Mouse (Mus musculus): ENCODE measurements at regions not wholly inside any gene's neighbourhood (a gene's known extent, or its start where the extent isn't known, plus 50 kb on each side); places are given as distances from the start of the nearest gene placed in this dataset.

DNA sequence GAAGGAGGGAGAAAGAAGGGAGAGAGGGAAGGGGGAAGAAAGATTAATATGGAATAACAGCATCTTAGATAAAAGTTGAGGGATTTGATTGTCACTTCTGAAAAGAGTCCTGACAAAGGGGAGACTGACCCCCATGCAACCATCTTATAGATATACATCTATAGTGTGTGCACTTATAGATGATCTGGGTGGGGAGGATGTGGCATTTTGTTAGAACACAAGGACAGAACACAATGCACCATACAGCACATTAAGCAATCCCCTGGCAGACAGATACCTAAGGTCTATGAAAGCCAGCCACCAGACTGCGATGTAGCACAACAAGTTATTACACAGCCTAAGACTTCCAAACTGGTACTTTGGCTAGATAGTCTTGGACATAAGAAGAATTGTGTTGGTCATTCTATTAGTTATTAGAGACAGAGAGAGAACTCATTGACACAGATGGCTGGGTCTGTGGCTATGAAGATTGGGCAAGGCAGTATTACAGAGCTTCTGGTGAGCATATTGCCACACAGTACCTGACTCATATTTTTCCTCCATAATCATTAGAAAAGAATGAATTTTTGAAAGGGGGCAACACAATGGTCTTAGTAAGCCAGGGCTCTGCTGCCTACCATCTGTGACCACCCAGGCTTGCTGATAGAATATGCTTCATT, 126.3 kb upstream of the Itgb1 start:
- no peak for DNase-seq
- intact Hi-C loops (cut with DNase I): no loop called here

DNA sequence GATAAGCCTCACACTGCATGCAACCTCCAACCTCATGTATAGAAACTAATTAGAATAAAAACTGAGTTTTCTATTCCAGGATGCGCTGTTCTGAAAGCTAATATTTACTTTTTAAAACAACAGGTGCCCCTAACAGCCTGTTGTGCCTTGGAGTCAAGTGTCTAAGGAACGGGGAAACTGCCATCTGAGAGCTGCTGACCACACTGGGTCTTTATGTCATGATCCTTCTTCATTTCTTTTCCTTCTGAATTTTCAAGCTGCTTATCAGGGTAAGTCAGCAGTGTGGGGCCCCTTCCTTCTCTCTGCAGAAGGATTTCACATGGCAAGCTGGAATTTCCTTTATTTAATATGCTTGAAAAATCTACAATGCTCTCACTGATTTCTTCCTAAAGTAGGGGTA, 125.0 kb upstream of the Itgb1 start:
- no peak for DNase-seq
- intact Hi-C loops (cut with DNase I): no loop called here

DNA sequence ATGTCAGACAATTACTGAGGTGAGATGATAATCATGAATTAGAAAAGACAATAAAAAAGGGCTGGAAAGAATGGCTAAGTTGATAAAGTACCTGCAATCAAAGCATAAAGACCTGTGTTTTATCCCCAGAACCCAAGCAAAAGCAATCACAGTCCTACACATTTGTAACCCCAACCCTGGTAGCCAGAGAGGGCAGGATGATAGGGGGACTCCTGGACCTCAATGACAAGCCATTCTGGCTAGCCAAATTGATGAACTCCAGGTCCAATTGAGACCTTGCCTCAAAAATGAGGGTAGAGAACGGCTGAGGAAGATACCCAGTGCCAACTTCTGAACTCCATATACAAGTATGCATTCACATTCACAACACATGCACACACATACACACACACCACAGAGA, 124.4 kb upstream of the Itgb1 start:
- intact Hi-C loops (cut with DNase I): no loop called here
- DNase-seq: no peak

DNA sequence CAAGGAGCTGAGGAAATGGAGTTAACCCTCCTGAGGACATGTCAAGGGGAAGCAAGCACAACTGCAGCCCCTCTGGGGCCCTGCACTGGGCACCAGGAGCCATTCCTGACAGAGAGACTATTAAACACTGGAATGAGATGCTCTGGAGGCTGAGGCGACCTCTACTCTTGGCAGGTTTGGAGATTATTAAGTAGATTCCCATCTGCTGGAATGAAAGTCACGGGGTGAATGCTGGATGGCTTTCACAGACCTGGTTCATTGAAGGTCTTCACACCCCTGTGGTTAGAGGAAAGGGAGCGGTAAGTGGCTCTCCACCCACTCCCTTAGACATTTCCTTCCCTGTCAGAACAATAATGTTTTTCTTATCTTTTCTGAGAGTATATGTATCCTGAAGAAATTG, 122.8 kb upstream of the Itgb1 start:
- DNase-seq: peak; percentile 15 to 16

DNA sequence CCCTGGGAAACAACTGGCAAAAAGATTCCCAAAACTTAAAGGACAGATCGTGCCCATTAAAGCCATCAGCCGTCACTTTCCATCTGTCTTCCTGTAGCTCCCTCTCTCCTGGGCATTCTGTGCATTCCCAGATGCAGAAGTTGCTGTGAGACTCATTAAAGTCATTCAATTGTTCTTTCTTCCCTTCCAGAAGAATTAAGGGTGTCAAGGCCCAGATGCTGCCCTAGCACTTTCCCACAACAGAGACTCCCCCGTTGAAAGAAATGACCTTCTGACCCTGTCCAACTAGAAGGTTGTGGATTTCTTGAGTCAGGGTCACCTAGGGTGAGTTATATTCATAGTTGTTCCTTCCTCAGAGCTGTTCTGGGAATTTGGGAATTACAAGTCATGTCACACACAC, 121.7 kb upstream of the Itgb1 start:
- peak in 1 of 2 experiments; percentile 14 for DNase-seq
- intact Hi-C loops (cut with DNase I): no loop called here

More for the DNA sequence above, 122.8 kb upstream of the Itgb1 start:
- intact Hi-C loops (cut with DNase I): no loop called here

DNA sequence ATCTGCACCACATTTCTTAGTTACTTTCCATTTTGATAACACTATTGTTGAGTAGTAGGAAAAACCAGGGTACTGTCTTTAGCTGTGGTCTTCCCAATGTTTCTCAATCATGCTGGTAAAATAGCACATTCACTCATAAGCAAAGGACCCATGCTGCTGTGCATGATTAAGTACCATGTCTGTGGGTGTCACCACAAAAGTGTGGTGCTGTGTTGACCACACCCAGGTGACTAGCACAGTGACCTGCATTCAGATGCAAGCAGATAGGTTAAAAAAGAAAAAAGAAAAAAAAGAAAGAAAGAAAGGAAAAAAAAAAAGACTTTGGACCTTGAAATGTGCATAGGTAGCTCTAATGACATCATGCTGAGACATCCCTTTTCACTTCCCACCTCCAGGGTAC, 113.2 kb upstream of the Itgb1 start:
- no peak for DNase-seq
- intact Hi-C loops (cut with DNase I): no loop called here

DNA sequence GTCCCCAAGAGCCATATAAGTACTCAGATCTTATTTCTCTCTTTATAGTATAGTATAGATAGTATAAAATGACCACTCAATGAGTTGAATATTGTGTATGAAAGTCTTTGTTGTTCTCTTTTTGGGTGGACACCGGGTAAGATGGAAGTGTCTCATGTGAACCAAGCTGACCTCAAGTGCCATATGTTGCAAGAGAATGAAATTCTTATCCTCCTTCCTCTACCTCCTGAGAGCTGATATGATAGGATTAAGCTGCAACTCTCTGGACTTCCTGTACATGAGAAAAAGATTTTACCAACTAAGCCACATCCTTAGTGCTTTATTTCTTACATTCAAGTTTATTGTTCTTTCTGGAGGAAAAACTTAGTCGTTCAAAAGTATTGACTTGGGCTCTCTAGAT, 91.3 kb upstream of the Itgb1 start:
- intact Hi-C loops (cut with DNase I): no loop called here
- DNase-seq: no peak

DNA sequence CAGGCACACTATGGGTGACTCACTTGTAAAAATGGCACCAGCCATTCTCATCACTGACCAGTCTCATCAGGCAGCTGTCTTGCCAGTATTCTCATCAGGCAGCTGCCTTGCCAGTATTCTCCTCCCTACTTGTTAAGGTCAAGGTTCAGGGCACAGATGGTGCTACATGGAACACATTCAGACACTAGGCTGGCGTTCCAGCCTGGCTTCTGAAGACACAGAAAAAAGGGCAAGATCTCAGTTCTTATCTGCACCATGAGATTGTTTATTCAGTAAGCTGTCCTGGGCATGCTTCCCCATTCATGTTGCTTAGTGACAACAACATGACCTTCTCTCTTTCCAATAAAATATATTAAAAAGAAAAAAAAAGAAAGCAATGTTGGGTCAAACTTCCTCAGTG, 90.7 kb upstream of the Itgb1 start:
- intact Hi-C loops (cut with DNase I): no loop called here
- DNase-seq: peak in 1 of 2 experiments; percentile 5

DNA sequence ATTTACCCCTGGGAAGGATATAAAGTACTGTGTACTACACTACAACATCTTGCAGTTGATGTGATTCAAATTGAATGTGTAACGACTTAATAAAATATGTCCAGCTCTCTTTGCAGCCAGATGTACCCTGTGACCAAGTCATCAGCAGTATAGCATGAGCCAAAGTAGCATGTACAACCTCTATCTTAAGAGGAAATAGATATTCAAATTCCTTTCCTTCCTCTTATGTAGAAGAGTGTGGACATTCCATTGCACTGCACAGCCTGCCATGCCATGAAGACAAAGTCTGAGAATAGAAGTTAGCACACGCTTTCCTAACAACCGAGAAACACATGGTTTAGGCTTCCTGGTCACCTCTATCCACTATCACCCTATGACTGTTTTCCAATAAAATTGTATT, 79.9 kb upstream of the Itgb1 start:
- no peak for DNase-seq
- intact Hi-C loops (cut with DNase I): no loop called here

DNA sequence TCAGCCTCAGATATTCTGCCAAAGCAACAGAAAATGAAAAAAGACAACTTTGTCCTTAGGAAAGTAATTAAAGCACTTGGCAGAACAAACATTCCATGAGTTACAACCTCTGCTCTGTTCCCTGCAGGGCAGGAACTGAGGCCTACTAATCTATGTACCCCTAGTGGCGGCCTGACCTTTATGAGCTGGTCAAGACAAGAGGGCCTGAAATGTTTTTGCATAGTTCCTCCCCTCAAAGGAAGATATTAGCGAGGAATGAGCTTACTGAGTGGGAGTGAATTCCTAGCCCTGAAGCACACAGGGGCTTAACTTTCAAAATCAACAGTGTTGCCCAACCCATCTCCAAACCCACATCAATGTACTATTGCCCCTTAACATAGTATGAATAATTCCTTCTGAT, 76.6 kb upstream of the Itgb1 start:
- intact Hi-C loops (cut with DNase I): no loop called here
- no peak for DNase-seq

DNA sequence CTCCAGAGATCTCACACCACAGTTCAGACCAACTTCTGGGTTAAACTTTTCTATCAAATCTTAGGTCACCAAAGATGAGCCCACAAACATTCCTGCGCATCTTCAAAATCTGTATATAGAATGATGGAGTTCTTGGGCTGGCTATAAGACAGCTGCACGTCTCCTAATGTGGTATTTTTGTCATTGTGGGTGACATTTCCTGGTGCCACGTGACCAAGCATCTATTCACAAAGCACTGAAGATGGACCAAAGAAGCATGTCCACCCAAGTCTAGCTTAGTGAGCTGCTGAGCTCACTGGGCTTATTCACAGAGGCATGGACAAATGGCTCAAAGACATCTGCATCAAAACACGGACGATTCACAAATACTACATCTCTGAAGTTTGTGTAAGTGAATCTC, 72.8 kb upstream of the Itgb1 start:
- intact Hi-C loops (cut with DNase I): no loop called here
- no peak for DNase-seq

DNA sequence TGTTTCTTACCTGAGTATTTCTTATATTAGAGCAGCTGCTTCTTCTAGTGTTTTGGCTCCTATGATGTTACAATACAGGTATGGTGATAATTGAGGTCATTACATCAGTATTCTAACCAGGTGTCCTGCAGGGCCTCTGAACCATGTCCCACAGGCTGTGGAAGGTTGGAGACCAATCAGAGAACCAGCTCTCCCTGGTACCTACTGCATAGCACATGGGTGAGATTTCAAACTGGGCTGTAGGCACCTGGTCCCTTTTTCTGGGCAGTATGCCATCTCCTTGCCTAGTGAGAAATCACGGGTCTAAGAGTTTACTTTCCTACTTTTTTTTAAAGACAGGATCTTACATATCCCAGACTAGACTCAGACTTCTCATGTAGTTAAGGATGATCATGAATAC, 67.6 kb upstream of the Itgb1 start:
- intact Hi-C loops (cut with DNase I): no loop called here

DNA sequence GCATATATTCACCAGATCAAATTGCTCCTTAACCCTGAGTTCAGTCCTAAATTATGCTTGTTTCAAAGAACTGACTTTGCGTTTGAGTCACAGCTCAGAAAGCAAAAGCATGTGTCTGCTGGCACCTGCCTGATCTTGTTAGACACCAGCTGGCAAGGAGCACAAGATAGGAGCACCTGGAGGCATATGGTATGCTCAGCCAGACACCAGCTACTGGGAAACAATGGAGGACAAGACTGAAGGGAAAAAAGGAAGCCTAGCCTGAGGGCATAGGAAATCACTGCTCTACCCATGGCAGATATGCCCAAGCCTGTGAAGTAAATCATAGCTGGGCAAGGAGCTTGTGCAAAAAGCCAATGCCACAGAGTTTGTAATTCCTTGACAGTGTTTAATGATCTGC, 66.4 kb upstream of the Itgb1 start:
- DNase-seq: no peak
- intact Hi-C loops (cut with DNase I): no loop called here

More for the DNA sequence above, 67.6 kb upstream of the Itgb1 start:
- no peak for DNase-seq

All from heart, postnatal 14 days (tissue).